Mouse (Mus musculus) lung, adult 2 months (tissue): ENCODE measurements around the gene Stxbp3. TPM values are rescaled to one million over a fixed set of nuclear protein-coding genes. Genes with fewer than 3 reads are reported as not detected.

ENCODE experiments used
- DNase-seq: peaks from one replicate; pipeline ENCODE4 v3.0.0; 2022
- H3K4me1 ChIP-seq: fragments of 200-500 bp; 2 replicates; pipeline ENCODE4 v1.6.1; 2011; ENCODE audit warnings: low read length; ENCODE audit not compliant: control insufficient read depth, insufficient read depth
- H3K4me3 ChIP-seq: fragments of 200-500 bp; replicated peaks from 2 replicates; pipeline ENCODE3; 2011; ENCODE audit warnings: low read depth, mild to moderate bottlenecking, control low read depth, low read length; ENCODE audit errors: extremely low read depth
- CTCF ChIP-seq: fragments of 200-500 bp; IDR thresholded peaks from 2 replicates; pipeline ENCODE4 v1.5.1; 2011; ENCODE audit warnings: mild to moderate bottlenecking, low read length, control low read depth; ENCODE audit not compliant: insufficient read depth
- POLR2A ChIP-seq: fragments of 200-500 bp; IDR thresholded peaks from 2 replicates; pipeline ENCODE4 v1.6.1; 2011; ENCODE audit warnings: low read depth, mild to moderate bottlenecking, control low read depth, low read length, borderline replicate concordance; ENCODE audit errors: extremely low read depth
- WGBS: fragments of 180-500 bp; shearing (Covaris S2); methylation state at CpG from one replicate; pipeline ENCODE4 v1.1.7; 2018; 5-methylcytosine and 5-hydroxymethylcytosine counted together
- polyA plus RNA-seq: library from polyadenylated mRNA; depleted of rRNA; stranded (reverse); fragments of >200 nt; gene quantifications from 2 replicates; pipeline ENCODE4 v1.2.3, GENCODE M21; 2012

Stxbp3 gene
- polyA plus RNA-seq, 1 experiment: 14.6 TPM

GRCm38 (mm10) chr3:108830493-108830892 lies 9.8 kb downstream of the Stxbp3 start:
- DNase-seq: peak; percentile 51
- Histone ChIP-seq H3K4me1 (peaks cover 8% of the 10 kb centered on the region; the same call in 1 of the 2 replicates), H3K4me3 (no peak overlapping the region)
- WGBS: 55% methylated on average over 11 of the region's 11 CpGs
- TF ChIP-seq POLR2A (no peak), CTCF (no peak)

GRCm38 (mm10) chr3:108815631-108816030 lies 24.7 kb downstream of the Stxbp3 start:
- no peak for TF ChIP-seq CTCF
- TF ChIP-seq POLR2A: no peak
- Histone ChIP-seq H3K4me1 (no peaks in the 10 kb centered on the region; the same call in 1 of the 2 replicates), H3K4me3 (no peak overlapping the region)
- WGBS: 62% methylated on average over 4 of the region's 4 CpGs
- no peak for DNase-seq

- Histone ChIP-seq H3K4me1 (no peaks in the 10 kb centered on the region; the same call in none of the 2 replicates), H3K4me3 (no peak overlapping the region)
- WGBS: 55% methylated on average over 4 of the region's 4 CpGs
- TF ChIP-seq CTCF: no peak
- TF ChIP-seq POLR2A: no peak
- DNase-seq: no peak
Observed at GRCm38 (mm10) chr3:108810747-108811263, 29.5 kb downstream of the Stxbp3 start.

GRCm38 (mm10) chr3:108805622-108806021 lies 34.7 kb downstream of the Stxbp3 start:
- Histone ChIP-seq H3K4me3 (no peak overlapping the region), H3K4me1 (no peaks in the 10 kb centered on the region; the same call in 1 of the 2 replicates)
- DNase-seq: no peak
- TF ChIP-seq CTCF (no peak), POLR2A (no peak)
- WGBS: 85% methylated on average over 5 of the region's 5 CpGs

GRCm38 (mm10) chr3:108798375-108798774 lies 42.0 kb downstream of the Stxbp3 start:
- Histone ChIP-seq H3K4me1 (no peaks in the 10 kb centered on the region), H3K4me3 (no peak overlapping the region)
- 79% methylated on average over 2 of the region's 2 CpGs for WGBS
- TF ChIP-seq CTCF (no peak), POLR2A (no peak)
- DNase-seq: no peak

GRCm38 (mm10) chr3:108797723-108798122 lies 42.6 kb downstream of the Stxbp3 start:
- TF ChIP-seq POLR2A (no peak), CTCF (no peak)
- 74% methylated on average over 6 of the region's 6 CpGs for WGBS
- no peaks in the 10 kb centered on the region for H3K4me1 ChIP-seq
- no peak overlapping the region for H3K4me3 ChIP-seq
- no peak for DNase-seq

- WGBS: 84% methylated on average over 4 of the region's 4 CpGs
- TF ChIP-seq POLR2A (no peak), CTCF (no peak)
- H3K4me1 ChIP-seq: no peaks in the 10 kb centered on the region
- DNase-seq: no peak
- H3K4me3 ChIP-seq: no peak overlapping the region
Observed at GRCm38 (mm10) chr3:108796386-108796785, 43.9 kb downstream of the Stxbp3 start.

GRCm38 (mm10) chr3:108795554-108796299 lies 44.6 kb downstream of the Stxbp3 start:
- DNase-seq: no peak
- no peaks in the 10 kb centered on the region for H3K4me1 ChIP-seq
- 77% methylated on average over 7 of the region's 7 CpGs for whole genome bisulfite sequencing
- no peak overlapping the region for H3K4me3 ChIP-seq
- no peak for TF ChIP-seq POLR2A
- no peak for TF ChIP-seq CTCF

GRCm38 (mm10) chr3:108794780-108795179 lies 45.5 kb downstream of the Stxbp3 start:
- TF ChIP-seq POLR2A (no peak), CTCF (no peak)
- DNase-seq: no peak
- Histone ChIP-seq H3K4me3 (no peak overlapping the region), H3K4me1 (no peaks in the 10 kb centered on the region)
- WGBS: 81% methylated on average over 9 of the region's 9 CpGs

GRCm38 (mm10) chr3:108792420-108792819 lies 47.9 kb downstream of the Stxbp3 start:
- DNase-seq: no peak
- Histone ChIP-seq H3K4me1 (peaks cover 3% of the 10 kb centered on the region; the same call in 1 of the 2 replicates), H3K4me3 (no peak overlapping the region)
- TF ChIP-seq CTCF (no peak), POLR2A (no peak)
